Mouse (Mus musculus): ENCODE measurements around the gene Gm29427.
A peak's percentile ranks its signal among the peaks of the same experiment; 100 is the strongest.

The Gm29427 gene

DNA sequence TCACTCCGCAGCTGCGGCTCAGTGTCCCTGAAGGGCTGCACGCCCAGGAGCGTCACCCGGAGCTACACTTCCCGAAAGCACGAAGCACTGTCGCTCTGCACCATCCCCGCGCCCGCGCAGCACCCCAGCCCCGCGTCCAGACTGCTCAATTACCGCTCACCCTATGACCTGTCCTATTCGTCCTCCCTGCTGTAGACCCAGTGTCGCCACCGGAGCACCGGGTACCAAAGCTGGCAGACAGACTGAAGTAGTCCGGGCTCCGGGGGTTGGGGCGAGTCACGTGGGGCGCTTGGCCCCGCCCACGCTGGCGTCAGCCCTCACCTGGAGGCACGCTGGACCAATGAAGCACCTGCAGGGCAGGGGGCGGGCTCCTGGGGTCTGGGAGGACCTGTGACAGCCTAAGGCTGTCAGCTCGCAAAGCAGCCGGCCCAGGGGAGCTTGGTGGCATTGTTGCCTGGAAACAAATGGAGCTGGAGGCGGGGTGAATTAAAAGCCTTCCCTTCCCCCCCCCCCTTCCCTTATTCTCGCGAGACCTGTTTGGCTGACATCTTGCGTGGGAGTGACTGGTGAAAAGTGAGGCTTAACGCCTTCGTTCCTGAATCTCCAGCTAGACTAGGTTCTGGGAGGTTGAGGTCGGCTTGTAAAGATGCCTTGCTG is at the start of gene Gm29427:
Gm29427 (minus strand) TSS at position 239 of the 657 bp plus-strand sequence.
- peak; percentile 97 for DNase-seq (ENCODE audit: low read depth, low spot score)

- no peak for DNase-seq (ENCODE audit: low read depth, low spot score)
These were observed 48.4 kb upstream of the Gm29427 start for GRCm38 (mm10) chr1:130764027-130764461.

- DNase-seq (ENCODE audit: low read depth, low spot score) = no peak
These were observed 46.6 kb upstream of the Gm29427 start for GRCm38 (mm10) chr1:130762045-130762760.

DNA sequence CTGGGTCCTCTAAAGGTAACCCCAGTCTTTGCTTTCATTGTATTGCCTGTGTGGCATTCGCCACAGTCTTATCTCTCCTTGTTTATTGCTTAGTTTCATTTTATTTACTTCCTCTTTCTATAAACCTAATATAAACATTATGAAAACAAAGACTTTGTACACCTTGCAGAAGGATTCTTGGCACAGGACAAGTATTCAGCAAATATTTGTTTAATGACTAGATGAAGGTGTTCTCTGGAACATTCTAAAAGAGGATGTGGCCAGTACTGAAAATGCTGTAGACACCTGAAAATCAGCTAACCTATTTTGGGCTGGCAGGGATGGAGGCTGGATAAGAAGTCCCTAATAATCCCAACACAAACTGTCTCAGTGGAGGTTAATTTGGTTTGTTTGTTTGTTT is 46.0 kb upstream of the Gm29427 start:
- DNase-seq (ENCODE audit: low read depth, low spot score) = no peak

DNA sequence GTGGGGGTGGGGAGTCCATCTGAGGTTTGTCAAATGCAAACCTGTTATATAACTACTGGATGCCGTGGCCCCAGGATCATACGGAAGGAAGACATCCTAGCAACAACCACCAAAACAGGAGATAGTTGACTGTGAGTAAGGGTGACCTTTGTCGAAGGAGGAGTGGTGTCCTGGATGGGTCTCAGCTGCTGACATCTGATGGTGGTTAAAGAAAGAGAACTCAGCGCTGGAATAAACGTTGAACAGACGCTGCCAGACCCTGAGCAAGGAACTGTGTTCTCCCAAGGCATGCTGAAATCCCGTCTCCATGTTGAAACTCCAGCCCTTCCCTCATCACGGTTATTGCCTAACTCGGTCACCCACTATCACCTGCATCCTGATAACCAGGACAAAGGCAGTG is 44.1 kb upstream of the Gm29427 start:
- DNase-seq (ENCODE audit: low read depth, low spot score) = no peak

DNA sequence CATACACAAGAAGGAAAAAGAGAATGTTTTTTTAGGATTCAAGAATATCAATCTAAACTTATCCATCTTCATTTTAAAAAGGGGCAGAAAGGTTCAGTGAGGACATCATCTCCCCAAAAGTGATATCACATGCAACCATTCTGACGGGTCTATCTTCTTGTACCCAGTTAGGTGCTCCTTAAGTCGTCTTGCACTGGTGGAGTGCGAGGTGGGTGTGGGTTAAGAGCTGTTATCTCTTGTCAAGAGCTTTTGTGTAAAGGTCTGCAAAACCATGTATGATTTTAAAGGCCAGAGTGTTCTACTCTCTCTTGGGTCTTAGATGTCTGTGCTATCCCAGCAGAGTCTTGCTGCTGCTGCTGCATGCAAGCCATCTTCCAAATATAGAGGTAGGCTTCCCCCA is 31.2 kb upstream of the Gm29427 start:
- DNase-seq (ENCODE audit: low read depth, low spot score) = no peak

- DNase-seq (ENCODE audit: low read depth, low spot score) = no peak
These were observed 30.0 kb upstream of the Gm29427 start for GRCm38 (mm10) chr1:130745591-130745990.

- DNase-seq (ENCODE audit: low read depth, low spot score) = no peak
These were observed 29.4 kb upstream of the Gm29427 start for GRCm38 (mm10) chr1:130744961-130745360.

GRCm38 (mm10) chr1:130744217-130744616 is 28.6 kb upstream of the Gm29427 start:
- DNase-seq (ENCODE audit: low read depth, low spot score) = no peak

DNA sequence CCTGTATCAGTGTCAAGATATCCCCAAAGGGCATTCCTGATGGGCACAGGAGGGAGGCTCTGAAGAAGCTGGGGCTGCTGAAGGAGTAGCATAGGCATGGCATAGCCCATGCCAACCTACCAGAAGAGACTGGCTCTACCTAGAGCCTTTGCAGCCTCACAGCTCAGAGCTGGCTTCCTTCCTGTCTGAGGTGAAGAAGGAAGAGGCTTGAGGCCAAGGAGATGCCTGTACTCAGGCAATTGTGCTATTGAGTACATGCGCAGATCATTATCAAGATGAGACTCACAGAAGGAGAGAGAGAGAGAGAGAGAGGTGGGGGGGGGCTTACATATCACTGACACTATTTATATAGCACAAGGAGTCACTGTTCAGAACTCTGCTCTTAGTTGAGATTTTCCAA is 28.2 kb upstream of the Gm29427 start:
- no peak for DNase-seq (ENCODE audit: low read depth, low spot score)

DNA sequence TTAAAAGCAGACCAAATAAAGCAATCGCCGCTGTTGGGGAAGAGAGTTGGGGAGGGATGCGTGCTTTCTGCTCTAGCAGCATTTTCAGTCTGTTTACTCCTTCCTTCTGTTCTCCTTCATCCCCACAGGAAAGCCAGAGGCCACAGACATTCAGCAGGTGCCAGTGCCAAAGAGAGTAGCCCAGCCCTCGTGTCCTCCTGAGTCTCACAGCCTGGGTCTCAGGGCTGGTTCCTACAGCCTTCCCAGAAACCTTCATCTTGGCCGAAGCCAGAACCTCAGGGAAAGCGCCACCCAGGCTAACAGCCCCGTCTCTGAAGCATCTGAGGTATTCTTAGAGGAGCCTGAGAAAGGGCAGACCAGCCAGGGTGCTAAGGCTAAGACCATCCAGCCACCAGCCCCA is 26.6 kb upstream of the Gm29427 start:
- no peak for DNase-seq (ENCODE audit: low read depth, low spot score)

- DNase-seq (ENCODE audit: low read depth, low spot score) = no peak
These were observed 25.5 kb upstream of the Gm29427 start for GRCm38 (mm10) chr1:130740781-130741720.

- DNase-seq (ENCODE audit: low read depth, low spot score) = no peak
These were observed 24.6 kb upstream of the Gm29427 start for GRCm38 (mm10) chr1:130740227-130740648.

DNA sequence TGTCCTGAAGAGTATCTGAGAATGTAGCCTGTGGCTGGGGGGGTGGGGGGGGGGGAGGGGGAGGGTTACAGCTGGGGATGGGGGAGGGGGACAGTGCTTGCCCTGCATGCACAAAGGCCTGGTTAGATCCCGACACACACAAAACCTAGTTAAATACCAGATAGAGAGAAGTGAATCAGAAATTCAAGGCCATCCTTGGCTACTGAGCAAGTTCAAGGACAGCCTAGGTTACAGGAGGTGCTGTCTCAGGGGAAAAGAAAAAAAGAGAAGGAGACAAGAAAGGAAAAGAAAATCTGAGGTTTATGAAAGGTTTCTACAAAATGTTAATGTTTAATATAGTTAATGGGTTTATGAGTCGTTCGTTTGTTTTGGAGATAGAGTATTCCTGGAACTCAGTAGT is 24.0 kb upstream of the Gm29427 start:
- DNase-seq (ENCODE audit: low read depth, low spot score) = no peak

DNA sequence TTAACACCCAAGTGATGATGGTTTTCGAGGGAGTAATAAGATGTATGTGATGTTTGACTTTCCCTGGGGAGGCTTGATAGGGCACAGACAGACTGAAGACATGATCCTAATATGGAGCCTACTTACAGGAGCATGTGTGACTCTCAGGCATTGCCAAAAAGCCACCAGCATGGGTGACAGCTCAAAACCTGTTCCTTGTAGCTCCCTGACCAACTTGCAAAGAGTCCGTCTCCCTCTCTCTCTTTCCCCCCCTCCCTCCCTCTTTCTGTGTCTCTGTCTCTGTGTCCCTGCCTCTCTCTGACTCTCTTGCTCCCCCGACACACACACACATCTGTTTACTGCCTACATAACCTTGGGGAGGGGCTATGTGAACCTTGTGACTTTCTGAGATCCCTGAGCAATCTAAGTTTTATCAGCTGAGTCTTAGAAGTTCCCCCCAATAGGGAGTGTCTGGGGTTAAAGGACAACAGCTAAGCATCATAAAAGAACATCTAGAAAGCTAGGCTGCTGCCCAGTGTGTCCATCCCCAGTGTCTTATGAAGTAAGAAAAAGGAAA is 23.0 kb upstream of the Gm29427 start:
- no peak for DNase-seq (ENCODE audit: low read depth, low spot score)

DNA sequence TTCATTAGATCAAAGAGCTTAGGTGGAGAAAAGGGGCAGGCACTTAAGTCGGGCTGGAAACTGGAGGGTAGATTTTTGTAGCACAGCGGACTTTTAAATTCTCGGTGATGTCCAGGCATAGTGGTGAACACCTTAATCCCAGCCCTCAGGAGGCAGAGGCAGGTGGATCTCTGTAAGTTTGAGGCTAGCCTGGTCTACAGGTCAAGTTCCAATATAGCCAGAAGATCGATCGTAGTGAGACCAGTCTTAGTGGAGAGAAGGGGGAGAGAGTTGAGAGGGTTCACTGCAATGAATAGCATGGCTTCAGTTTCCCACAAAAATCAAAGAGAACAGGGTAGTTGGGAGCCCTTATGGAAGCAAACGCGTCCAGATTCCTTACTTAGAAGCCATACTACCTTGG is 22.3 kb upstream of the Gm29427 start:
- no peak for DNase-seq (ENCODE audit: low read depth, low spot score)

- no peak for DNase-seq (ENCODE audit: low read depth, low spot score)
These were observed 21.8 kb upstream of the Gm29427 start for GRCm38 (mm10) chr1:130737411-130737881.

DNA sequence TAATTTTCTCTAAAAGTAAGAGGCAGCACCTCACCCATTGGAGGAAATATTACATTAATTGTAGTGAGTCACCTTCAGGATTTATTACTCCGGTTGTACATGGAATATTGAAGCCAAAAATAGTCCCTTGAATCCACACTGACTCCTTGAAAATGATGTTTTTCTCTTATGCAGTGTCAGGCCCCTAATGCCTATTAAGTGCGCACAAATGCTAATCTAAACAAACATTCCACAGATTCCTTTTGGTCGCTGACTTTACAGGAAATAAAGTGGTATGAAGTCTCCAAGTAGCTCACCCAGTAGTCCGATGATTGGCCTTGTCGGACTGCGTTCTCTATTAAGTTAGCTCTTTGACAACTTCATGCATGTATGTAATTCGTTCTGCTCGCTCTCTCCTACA is 19.3 kb upstream of the Gm29427 start:
- DNase-seq (ENCODE audit: low read depth, low spot score) = no peak

GRCm38 (mm10) chr1:130734452-130734851 is 18.9 kb upstream of the Gm29427 start:
- no peak for DNase-seq (ENCODE audit: low read depth, low spot score)

DNA sequence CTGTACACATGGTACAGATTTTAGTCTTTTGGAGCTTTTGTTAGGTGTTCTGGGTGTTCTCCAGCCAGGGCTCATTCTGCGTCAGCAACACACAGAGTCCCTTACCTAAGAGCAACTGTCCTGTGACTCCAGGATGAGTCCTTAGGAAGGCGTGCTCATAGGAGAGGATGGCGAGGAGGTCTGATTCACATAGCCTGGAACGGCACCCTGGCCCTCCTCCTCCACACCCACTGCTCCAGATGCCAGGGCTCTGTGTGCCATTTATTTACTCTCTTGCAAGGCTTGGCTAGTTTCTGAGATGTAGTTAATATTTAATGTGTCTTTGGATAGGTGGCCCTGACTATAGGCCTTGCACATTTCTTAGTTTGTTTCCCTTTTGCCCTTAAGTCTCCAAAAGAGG is 18.1 kb upstream of the Gm29427 start:
- DNase-seq (ENCODE audit: low read depth, low spot score) = no peak

Data from retina, adult 2 months (tissue).